Mouse (Mus musculus) heart, embryonic 11.5 days (tissue): Measurements from ENCODE around the gene Pcyt1a. TPM values are rescaled to one million over a fixed set of nuclear protein-coding genes. Genes with fewer than 3 reads are reported as not detected.

ENCODE experiments used
- ATAC-seq: fragments of 200-750 bp; cut with Nextera tagmentation; replicated peaks from 2 replicates; pipeline ENCODE4 v1.8.0; 2017; ENCODE audit warnings: moderate library complexity; ENCODE audit not compliant: insufficient number of reproducible peaks, low FRiP score, low TSS enrichment
- H3K27ac ChIP-seq: fragments of 300-500 bp; sonication (generic); 2 replicates; pipeline ENCODE4 v1.5.1; 2014; ENCODE audit warnings: mild to moderate bottlenecking, low read depth, low read length
- H3K27me3 ChIP-seq: fragments of 300-500 bp; sonication (generic); 2 replicates; pipeline ENCODE4 v1.6.1; 2014; ENCODE audit warnings: mild to moderate bottlenecking, low read length, mixed read lengths; ENCODE audit not compliant: control insufficient read depth, insufficient read depth
- H3K36me3 ChIP-seq: fragments of 300-500 bp; sonication (generic); 2 replicates; pipeline ENCODE4 v1.6.1; 2014; ENCODE audit warnings: mild to moderate bottlenecking, low read length, moderate library complexity, mixed read lengths; ENCODE audit not compliant: control insufficient read depth, insufficient read depth
- H3K4me1 ChIP-seq: fragments of 300-500 bp; sonication (generic); 2 replicates; pipeline ENCODE4 v1.6.1; 2014; ENCODE audit warnings: low read length; ENCODE audit not compliant: control insufficient read depth, insufficient read depth
- H3K4me2 ChIP-seq: fragments of 300-500 bp; sonication (generic); 2 replicates; pipeline ENCODE4 v1.6.1; 2014; ENCODE audit warnings: mild to moderate bottlenecking, moderate library complexity
- H3K4me3 ChIP-seq: fragments of 300-500 bp; sonication (generic); 2 replicates; pipeline ENCODE4 v1.5.1; 2014; ENCODE audit warnings: low read depth, low read length
- H3K9ac ChIP-seq: fragments of 300-500 bp; sonication (generic); 2 replicates; pipeline ENCODE4 v1.6.1; 2014; ENCODE audit warnings: mild to moderate bottlenecking, low read depth, low read length, moderate library complexity
- H3K9me3 ChIP-seq: fragments of 300-500 bp; sonication (generic); replicated peaks from 2 replicates; pipeline ENCODE4 v1.6.1; 2016; ENCODE audit warnings: low read length; ENCODE audit not compliant: control insufficient read depth
- WGBS: fragments of 180-500 bp; shearing (Covaris S2); extraction: QIAGEN DNeasy Blood & Tissue Kit; methylation state at CpG from one replicate; pipeline ENCODE4 v1.1.7; 2014; ENCODE audit not compliant: insufficient replicate concordance; 5-methylcytosine and 5-hydroxymethylcytosine counted together
- polyA plus RNA-seq: library from polyadenylated mRNA; unstranded; fragments of >200 nt; fragmentation: Nextera tagmentation; extraction: Ambion mirVana; gene quantifications from 2 replicates; pipeline ENCODE4 v1.2.1, GENCODE M21; 2014

Gene Pcyt1a
- polyA plus RNA-seq = 38.0 and 41.8 TPM in 2 replicates

DNA sequence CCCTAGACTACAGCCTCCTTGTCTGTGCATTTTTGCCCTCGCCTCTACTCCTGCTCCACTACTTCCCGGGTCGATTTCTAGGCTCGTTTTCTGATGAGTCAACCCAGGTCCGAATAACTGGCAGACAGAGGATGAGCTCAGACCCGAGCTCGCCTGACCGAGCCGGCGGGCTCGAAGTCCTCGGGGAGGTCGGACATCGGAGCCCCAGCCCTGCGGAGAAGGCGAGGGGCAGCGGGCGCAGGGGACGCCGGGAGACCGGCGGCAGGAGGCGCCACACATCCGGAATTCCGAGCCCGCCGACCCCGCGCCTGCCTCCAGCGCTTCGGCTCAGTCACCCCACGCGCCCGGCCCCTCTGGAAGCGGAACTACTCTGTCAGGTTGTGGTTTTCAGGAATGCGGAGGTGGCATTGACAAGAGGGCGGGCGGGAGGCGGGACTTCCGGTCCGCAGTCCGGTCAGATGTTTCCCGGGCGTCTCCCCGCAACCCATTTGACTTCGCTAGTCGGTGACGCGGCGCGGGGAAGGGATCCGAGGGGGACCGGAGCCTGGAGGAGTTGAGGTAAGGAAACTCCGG lies at the start of gene Pcyt1a:
Gene Pcyt1a, plus strand, starts transcription at position 448 of the 573 bp plus-strand sequence.
- H3K9me3 ChIP-seq = no peaks in the 10 kb centered on the region
- H3K9ac ChIP-seq = peak within 1 kb of the TSS; percentile 86
- H3K4me2 ChIP-seq = peak within 1 kb of the TSS; percentile 82
- H3K4me3 ChIP-seq = peak within 1 kb of the TSS; percentile 93
- H3K27ac ChIP-seq = peak within 1 kb of the TSS; percentile 82
- under 1% methylated on average over 51 of the region's 54 CpGs for WGBS
- peak; percentile 92 for ATAC-seq
- H3K27me3 ChIP-seq = no peaks in the 10 kb centered on the region
- peaks cover 8% of the 10 kb centered on the region; the same call in 1 of the 2 replicates for H3K4me1 ChIP-seq
- H3K36me3 ChIP-seq = no peaks in the 10 kb centered on the region

DNA sequence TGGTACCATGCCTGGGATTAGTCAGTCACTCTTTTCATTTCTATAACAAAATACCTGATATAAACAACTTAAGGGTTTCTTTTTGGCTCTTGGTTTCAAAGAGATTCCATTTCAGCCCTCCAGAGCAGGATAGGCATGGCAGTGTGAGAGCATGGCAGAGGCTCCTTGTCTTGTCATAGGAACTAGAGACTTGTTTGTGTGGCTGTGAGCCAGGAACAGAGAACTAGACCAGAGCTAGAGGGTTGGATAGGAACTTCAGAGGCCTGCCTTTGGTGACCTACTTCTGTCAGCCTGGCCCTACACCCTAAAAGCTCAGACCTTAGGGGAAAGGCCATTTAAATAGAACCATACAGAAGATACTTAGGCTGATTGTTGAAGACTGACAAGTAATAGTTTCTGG lies 47.8 kb upstream of the Pcyt1a start:
- no peak overlapping the region for H3K4me2 ChIP-seq
- peaks cover 30% of the 10 kb centered on the region for H3K36me3 ChIP-seq
- H3K4me1 ChIP-seq = no peaks in the 10 kb centered on the region
- no peak overlapping the region for H3K4me3 ChIP-seq
- no peak overlapping the region for H3K9ac ChIP-seq
- H3K27ac ChIP-seq = no peak overlapping the region
- no peaks in the 10 kb centered on the region for H3K9me3 ChIP-seq
- H3K27me3 ChIP-seq = no peaks in the 10 kb centered on the region
- ATAC-seq = no peak

DNA sequence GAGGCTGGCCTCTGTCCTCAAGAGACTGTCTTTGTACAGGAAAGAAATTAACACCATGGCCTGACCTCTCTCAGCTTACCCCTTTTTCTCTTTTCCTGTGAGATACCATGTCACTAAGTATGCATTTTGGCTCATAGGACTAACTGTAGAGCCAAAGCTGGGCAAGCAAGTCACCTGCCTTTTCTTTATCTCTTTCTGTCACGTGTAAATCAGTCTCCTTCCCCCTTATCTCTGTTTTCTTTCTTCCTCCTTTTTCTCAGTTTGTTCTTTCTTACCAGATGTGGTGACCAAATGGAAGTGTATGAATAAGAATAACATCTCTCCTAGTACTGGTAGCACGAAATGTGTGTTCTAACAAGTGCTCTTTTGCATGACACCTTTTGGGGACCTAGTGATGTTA lies 45.8 kb upstream of the Pcyt1a start:
- Histone ChIP-seq H3K27me3 (no peaks in the 10 kb centered on the region), H3K4me3 (no peak overlapping the region), H3K36me3 (peaks cover 22% of the 10 kb centered on the region), H3K4me1 (no peaks in the 10 kb centered on the region), H3K27ac (no peak overlapping the region), H3K4me2 (no peak overlapping the region), H3K9ac (no peak overlapping the region), H3K9me3 (no peaks in the 10 kb centered on the region)
- 72% methylated on average over 2 of the region's 2 CpGs for WGBS
- ATAC-seq = no peak

DNA sequence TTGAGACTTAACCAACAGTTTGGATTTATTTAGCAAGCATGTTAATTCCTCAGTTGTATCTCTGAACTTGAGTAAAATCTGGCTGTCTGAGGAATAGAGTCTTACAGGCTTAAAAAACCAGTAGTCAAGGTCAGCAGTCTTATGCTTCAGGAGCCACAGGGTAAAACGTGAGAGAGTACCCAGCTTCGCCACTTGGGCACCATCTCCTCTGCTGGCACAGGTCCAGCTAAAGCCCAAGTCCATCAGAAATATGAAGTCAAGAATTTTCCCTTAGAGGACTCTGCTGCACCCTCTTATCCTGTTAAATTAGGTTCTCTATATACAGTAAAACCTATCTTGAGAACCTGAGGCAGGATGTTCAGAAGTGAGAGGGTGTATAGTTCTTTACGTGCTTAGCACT lies 43.9 kb upstream of the Pcyt1a start:
- WGBS = 87% methylated on average over 3 of the region's 3 CpGs
- Histone ChIP-seq H3K36me3 (peaks cover 26% of the 10 kb centered on the region), H3K4me1 (no peaks in the 10 kb centered on the region), H3K27ac (no peak overlapping the region), H3K27me3 (no peaks in the 10 kb centered on the region), H3K9me3 (no peaks in the 10 kb centered on the region), H3K4me2 (no peak overlapping the region), H3K9ac (no peak overlapping the region), H3K4me3 (no peak overlapping the region)
- no peak for ATAC-seq

DNA sequence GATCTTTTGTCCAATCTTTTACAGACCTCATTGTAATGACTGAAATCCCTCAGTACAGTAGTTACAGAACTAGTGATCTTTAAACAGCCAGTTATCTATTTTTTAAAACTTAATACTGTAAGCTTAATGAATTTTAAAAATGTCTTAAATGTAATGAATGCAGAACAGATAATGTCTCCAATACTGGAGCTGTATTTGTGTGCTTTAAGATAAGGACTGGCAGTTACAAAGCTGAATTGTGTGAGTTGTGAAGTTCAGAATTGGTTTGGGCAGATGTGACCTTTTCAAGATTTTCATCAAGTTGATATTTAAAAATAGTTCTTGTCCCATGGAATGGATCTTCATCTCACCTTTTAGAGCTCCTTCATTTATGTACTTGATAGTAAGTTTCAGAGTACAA lies 41.7 kb upstream of the Pcyt1a start:
- Histone ChIP-seq H3K27me3 (no peaks in the 10 kb centered on the region), H3K9ac (no peak overlapping the region), H3K4me3 (no peak overlapping the region), H3K9me3 (no peaks in the 10 kb centered on the region), H3K27ac (no peak overlapping the region), H3K4me2 (no peak overlapping the region), H3K36me3 (peaks cover 23% of the 10 kb centered on the region), H3K4me1 (no peaks in the 10 kb centered on the region)
- no peak for ATAC-seq

DNA sequence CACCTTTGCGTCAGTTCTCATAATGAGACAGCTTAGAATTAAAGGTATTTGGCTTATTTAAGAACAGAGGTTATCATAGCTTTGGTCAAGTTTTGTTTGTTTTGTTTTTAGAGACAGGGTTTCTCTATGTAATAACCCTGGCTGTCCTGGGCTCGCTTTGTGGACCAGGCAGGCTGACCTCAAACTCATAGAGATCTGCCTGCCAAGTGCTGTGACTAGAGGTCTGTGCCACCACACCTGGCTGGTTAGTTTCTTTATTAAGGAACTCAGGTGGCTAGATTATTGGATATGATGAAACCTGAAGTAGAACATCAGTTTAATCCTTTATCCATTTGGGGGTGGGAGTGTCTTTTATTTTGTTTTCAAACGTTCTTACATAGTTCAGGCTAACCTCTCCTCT lies 40.9 kb upstream of the Pcyt1a start:
- 76% methylated on average over 3 of the region's 3 CpGs for WGBS
- H3K9ac ChIP-seq = no peak overlapping the region
- H3K27me3 ChIP-seq = no peaks in the 10 kb centered on the region
- no peak overlapping the region for H3K4me3 ChIP-seq
- peaks cover 20% of the 10 kb centered on the region for H3K36me3 ChIP-seq
- no peak for ATAC-seq
- no peaks in the 10 kb centered on the region for H3K9me3 ChIP-seq
- no peak overlapping the region for H3K4me2 ChIP-seq
- no peak overlapping the region for H3K27ac ChIP-seq
- no peaks in the 10 kb centered on the region for H3K4me1 ChIP-seq

DNA sequence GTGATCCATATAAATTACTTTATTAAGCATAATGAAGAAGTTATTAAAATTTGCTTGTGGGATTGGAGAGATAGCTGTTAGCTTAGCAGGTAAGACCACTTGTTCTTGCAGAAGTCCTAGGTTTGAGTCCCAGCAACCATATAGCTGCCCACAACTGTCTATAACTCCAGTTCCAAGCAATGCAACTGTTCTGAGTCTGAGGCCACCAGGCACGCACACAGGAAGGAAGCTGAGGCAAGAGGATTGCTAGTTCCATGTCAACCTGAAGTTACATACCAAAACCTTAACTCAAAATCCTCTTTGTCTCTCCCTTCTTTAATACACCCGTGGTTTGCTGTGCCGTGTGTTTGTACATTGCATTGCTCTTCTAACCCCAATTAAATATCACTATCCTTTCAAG lies 39.8 kb upstream of the Pcyt1a start:
- no peak for ATAC-seq
- Histone ChIP-seq H3K9me3 (no peaks in the 10 kb centered on the region), H3K36me3 (peaks cover 14% of the 10 kb centered on the region), H3K4me3 (no peak overlapping the region), H3K9ac (no peak overlapping the region), H3K4me1 (no peaks in the 10 kb centered on the region), H3K27me3 (no peaks in the 10 kb centered on the region), H3K4me2 (no peak overlapping the region), H3K27ac (no peak overlapping the region)
- 90% methylated on average over 3 of the region's 3 CpGs for WGBS

DNA sequence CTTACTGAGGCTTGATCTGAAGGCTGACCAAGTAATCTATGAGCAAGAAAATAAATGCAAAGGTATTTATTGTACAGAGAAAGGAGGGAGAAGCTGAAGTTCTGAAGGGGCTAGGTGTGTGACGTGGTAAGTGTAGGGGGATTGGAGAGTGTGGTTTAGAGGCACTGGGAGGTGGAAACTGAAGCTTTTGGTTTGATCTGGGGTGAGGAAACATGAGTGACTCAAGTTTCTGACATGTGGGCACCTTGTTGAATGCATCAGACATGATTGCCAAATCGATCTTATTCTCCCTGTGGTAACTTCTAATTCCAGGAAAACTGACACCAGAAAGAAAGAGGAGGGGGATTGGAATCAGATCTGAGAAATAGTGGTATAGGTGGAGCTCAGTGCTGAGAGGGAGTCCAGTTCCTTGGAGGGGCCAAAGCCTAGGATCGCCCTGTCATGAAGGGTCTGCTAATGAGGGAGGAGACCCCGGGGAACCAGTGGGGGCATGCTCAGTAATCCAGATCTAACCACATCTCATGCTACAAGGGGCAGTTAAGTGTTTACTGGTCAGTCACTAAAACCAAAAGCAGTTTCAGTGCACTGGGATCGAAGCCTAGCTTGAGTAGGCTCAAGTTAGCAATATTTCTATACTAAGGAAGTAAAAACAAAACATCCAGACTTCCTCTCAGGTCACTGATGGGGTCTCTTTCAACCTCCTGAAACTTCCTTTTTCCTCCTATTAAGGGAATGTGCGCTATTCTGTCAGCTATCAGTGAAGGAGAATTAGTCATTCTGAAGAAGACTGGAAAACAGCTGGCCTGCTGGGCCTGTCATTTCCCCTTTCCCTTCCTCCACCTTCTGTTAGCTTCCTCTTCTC lies 34.8 kb upstream of the Pcyt1a start:
- H3K4me2 ChIP-seq = no peak overlapping the region
- H3K4me1 ChIP-seq = no peaks in the 10 kb centered on the region
- no peak overlapping the region for H3K4me3 ChIP-seq
- H3K9ac ChIP-seq = no peak overlapping the region
- H3K36me3 ChIP-seq = peaks cover 8% of the 10 kb centered on the region
- no peaks in the 10 kb centered on the region for H3K27me3 ChIP-seq
- no peaks in the 10 kb centered on the region for H3K9me3 ChIP-seq
- WGBS = 63% methylated on average over 6 of the region's 6 CpGs
- H3K27ac ChIP-seq = peak overlapping the region; percentile 38; the same call in 1 of the 2 replicates
- ATAC-seq = no peak

DNA sequence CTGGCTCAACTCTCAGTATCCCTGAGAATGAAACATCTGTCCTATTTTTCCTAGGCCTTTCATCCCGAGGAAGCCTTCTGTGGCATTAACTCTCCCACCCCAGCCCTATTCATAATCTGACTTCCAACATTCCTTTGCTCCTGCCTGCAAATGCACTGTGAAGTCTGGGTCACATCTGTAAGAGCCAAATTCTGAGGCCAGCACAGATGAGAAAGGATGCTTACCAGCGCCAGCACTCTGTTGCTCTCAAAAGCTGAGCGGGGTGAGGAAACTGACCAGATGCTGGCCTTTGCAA lies 34.2 kb upstream of the Pcyt1a start:
- H3K4me2 ChIP-seq = no peak overlapping the region
- ATAC-seq = no peak
- no peaks in the 10 kb centered on the region for H3K27me3 ChIP-seq
- WGBS = 62% methylated on average over 3 of the region's 3 CpGs
- no peaks in the 10 kb centered on the region for H3K4me1 ChIP-seq
- no peak overlapping the region for H3K27ac ChIP-seq
- H3K9me3 ChIP-seq = no peaks in the 10 kb centered on the region
- no peak overlapping the region for H3K9ac ChIP-seq
- no peak overlapping the region for H3K4me3 ChIP-seq
- peaks cover 3% of the 10 kb centered on the region for H3K36me3 ChIP-seq
